Mouse (Mus musculus) cerebellum, adult (tissue): ENCODE measurements around the gene Abcg5.

ENCODE experiments used
- ATAC-seq: cut with Nextera tagmentation; 2 replicates; pipeline ENCODE4 v1.9.2; 2017; ENCODE audit warnings: mild to moderate bottlenecking, moderate library complexity, mixed read lengths; ENCODE audit not compliant: insufficient number of reproducible peaks, low FRiP score, low TSS enrichment

Gene Abcg5

DNA sequence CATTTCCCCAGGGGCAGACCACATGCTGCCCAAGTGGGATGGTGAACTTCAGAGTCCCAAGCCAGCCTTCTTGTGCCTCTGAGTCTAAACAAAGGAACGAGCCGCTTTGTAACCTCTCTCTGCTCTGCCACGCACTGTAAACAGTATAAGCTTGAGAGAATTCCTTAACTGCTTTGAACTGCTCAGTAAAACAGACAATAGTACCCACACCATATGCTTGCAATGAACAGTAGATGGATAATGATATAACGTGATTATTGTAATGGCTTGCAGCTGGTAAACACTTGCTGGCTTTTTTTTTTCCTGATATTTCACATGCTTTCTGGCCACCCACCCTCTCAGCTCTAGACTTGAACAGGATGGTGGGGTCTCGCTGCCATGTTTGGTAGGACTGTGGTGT is 5.2 kb upstream of the Abcg5 start:
- ATAC-seq, result no peak

DNA sequence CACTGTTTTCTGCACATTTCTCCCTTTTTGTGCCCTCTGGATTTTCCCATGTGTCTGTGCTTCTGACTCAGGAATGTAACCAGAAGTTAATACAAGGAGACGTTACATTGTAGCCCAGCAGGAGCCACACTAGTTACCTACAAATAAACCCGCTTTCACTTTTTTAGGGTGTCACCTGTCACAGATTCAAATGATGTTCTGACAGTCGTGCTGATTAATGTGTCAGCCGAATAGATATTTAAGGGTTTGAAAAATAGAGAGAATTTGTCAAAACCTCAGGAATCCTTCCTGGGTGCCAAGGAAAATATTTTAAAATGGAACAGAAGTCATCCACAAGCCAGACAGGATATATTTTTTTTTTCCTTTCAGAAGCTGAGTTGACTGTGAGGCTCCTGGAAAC is 2.5 kb upstream of the Abcg5 start:
- ATAC-seq, result no peak

DNA sequence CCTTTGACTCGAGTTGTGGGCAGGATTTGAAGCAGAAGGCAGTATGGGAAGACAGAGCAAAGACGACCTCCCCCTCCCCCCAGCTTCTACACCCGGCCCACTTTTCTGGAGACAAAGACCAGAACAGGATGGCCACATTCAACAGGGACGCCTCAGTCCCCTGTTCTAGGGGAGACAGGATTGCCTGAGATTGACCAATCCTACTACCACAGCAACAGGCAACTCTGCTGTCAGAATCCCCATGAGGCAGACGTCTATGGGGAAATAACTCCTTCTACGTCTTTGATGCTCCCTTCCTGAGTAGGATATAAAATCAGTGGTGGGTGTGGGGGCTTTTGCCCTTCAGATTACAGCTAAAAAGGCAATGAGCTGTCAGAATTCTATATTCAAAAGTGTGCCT is 1.5 kb upstream of the Abcg5 start:
- ATAC-seq, result no peak

DNA sequence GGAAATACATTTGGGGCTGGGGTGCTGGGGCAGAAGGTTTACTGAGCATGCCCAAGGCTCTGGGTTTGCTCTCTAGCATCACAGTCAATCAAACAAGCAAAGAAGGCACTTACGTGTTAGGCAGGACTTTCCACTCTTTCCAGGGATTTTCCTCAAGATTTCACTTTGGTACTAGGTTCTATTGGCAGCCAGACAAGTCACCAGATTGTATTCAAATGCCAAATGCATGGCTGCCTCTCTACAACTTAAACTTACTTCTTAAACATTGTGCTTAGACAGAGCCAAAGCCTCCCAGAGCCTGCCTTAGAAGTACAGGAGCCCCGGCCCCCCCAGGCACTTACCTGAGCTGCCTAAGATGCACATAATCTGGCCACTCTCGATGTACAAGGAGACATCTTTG is 1.1 kb downstream of the Abcg5 start:
- no peak for ATAC-seq

DNA sequence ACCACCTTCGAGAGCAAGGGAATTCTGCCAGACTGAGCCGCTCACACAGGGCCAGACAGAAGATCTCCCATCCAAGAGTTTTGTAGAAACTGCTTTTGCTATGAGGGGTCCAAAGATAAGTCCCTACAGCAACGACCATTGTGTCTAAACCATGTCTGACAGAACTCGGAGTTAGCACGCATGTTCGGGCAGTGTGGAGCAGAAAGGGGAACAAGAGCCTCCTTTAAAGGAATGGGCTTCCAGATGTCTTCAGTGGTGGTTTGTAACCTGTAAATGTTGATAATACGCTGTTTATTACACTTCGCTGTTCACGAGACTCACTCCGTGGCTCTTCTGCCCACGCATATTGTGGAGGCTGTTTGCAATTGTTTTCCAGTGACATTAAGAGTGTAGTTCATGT is 5.2 kb downstream of the Abcg5 start:
- no peak for ATAC-seq

DNA sequence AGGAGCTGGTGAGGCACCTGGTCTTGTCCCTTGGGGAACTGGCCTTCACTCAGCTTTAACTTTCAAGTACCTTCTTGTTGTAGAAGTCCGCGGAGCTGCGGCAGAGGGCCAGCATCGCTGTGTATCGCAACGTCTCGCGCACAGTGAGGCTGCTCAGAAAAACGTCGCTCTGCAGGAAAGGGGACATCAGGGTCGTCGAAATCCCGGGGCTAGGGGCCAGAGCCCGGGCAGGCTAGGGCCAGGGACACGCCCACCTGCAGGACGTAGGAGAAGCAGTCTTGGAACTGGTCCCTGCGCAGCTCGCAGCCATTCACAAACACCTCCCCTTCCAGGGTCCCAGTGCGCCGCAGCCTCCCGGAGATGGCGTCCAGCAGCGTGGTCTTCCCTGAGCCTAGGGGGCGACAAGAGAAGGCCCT is 6.9 kb downstream of the Abcg5 start, which contains the start of gene Abcg8:
Gene Abcg8, plus strand, starts transcription at position 352 of the 416 bp plus-strand sequence.
- no peak for ATAC-seq

DNA sequence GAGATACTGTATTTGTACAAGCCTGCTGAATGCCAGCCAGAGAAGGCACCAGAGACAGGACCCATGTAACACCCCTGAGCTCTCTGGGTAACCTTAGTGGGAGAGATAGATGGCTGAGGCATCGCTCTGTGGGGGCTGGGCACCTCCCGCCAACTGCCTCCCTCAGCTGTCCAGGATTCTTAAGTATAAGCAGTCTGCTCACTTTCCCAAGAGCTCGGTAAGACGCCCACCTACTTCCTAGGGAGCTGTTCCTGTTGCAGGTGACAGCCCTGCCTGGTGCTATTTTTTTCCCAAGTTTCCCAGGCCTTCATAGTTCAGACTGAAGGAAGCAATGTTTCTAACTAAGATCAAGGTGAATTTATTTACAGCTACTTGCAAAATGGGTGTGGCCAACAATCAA is 7.6 kb downstream of the Abcg5 start:
- ATAC-seq, result no peak

DNA sequence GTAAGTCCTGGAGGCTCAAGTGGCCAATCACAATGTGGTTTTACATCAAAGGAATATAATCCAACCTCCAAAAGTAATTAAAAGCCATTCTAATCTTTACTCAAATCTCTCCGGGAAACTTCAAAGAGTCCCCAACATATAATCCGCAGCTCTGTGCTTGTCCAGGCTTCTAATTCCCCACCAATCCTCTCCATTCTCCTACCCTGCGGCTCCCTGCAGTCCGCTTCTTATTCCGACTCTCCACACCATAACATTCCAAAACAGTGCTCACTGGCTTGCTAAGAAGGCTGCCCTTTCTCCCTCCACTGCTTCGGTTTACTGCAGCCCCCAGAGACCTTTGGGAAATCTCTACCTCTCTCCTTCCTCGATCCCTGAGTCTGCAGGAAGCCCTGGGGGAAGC is 8.8 kb downstream of the Abcg5 start:
- ATAC-seq, result no peak

DNA sequence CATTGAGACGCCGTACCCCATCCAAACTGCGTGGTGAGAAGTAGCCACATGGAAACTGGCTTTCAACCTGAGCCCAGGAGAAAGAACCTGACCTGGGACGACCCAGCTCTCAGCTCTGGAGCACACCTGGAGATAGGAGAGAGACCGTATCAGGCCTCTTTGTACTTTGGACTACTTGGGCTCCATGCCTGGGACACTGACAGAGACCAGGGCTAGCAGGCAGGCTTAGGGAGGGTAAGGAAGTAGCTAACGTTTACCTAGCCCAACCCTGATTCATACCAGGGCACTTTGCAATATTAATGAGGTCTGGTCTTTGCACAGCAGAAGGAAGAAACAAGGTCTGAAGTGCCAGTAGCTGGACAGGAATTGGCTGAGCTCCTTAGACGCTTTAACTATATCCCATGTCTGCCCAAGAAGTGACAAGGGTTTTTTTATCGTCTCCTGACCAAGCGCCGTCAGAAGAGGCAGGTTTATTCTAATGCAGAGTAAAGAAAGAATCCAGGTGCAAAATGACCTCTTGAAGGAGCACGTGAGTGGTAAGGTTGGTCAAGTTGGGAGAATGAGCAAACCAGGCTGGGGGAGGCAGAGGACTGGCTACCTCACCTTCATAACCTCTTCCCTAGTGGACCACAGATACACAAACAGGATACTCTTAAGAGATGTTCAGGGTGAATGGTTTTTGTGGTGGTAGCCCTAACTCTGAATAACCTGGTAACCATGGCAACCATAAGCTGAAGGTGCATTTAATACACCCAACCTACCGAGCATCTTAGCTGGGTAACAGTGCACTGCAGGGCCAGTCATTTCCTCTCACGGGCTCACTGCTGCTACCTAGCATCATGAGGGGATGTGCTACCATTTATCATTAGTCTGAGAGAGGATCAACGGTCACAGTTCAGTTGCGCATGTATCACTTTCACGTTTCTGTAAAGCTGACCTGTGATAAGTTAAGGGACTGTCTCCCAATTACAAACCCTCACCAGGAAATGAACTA is 10.1 kb downstream of the Abcg5 start:
- ATAC-seq, result no peak

DNA sequence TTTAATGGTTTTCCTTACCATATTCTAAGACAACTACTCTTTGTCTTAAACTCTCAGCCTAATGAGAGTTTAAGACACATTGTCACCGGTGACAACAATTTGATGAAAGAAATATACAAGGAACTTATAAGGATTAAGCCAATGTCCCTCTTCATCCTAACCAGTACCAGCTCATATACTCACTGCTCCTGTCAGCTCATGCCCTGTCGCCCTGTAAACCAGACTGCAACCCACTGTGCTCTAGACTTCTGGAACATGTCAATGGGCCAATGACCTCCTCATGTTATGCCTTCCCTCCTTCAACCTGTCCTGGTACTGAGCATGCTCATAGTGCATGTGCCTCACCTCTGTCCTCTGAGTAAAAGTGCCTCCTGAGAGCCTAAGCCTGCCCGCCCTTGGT is 15.0 kb downstream of the Abcg5 start:
- no peak for ATAC-seq

DNA sequence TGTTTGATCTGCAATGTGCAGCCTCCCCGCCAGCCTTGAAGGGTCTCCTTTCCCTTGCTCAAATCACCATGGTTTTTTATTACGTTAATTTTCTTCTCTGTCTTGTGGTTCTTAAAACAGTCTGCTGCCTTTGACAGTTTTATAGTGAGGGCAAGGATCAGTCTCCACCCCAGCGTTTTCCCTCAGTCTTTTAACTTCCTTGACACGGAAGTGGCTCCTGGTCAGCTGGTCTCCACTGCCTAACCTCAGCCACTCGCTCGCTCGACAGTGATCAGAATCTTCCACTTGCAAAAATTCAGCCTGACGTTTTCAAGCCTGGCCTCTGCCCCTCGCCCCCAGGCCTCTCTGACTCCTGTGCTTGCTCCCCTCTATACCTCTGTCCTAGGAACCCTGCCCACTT is 17.1 kb downstream of the Abcg5 start:
- no peak for ATAC-seq

DNA sequence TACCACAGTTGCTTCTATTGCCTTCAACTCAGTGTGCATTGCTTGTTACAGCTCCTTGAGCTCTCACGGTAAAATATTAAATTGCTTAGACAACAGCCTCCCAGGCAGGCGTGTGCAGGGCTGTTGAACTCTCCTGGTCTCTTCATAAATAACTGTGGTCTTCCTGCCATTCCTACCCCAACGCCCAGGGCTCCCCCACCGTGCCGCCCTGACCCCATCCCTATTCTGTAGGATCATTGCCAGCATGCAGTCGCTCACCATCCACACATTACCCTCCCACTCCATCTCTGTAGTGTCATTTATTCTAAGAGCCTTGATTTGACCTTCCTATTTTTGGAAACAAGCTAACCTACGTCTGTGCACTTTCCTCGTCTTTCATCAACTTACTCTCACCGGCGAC is 17.8 kb downstream of the Abcg5 start:
- no peak for ATAC-seq

DNA sequence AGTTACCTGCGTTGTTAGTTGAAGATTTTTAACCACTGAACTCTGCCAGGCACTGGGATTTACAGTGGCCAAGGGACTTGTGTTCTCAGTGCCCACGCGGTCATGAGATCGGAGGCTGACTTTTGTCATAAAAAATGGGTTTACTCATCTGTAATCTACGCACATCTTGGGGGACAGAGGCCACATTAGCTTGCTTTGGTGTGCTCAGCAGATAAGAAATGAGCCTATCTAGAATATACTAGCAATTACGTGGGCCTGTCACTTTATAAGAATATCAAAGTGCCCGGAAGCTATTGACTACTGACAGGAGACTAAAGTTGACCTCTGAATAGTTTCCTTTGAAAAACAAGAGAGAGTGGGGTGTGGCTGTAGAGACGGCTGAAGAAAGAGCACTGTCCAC is 23.9 kb downstream of the Abcg5 start:
- no peak for ATAC-seq

DNA sequence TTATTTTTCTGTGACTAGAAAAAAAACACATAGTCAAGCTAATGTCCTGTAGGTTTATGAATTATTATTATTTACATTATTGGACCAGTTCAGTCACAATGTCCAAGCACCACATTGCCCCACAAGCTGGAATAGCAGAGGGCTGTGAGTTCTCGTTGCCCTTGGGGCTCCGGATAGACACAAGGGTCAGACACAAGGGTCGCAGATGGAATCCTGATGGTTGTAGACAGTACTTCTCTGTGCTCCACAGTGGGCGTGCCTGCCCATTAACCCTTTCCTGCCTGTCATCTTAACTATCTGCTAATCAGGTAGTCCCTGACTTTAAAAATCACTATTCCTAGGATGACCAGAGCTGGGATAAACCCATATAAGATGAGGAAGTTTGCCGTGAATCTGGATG is 24.6 kb downstream of the Abcg5 start:
- no peak for ATAC-seq

DNA sequence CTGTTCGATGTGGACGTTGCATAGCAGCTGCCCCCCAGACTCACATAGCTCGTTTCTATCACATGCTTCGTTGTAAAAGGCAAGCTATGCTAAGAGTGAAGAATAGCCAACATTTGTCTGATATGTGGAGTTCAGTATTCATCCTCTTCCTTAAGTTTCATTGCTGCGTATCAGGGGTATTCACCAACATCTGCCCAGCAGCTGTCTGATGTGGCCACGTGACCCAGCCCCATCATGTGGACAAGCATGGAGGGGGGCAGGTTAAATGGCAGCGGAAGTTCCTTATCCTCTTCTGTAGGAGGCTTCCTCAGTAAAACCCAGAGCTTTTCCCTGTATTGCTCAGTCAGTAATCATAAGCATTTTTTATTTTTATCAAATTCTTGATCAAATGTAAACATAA is 25.0 kb downstream of the Abcg5 start:
- ATAC-seq, result no peak

DNA sequence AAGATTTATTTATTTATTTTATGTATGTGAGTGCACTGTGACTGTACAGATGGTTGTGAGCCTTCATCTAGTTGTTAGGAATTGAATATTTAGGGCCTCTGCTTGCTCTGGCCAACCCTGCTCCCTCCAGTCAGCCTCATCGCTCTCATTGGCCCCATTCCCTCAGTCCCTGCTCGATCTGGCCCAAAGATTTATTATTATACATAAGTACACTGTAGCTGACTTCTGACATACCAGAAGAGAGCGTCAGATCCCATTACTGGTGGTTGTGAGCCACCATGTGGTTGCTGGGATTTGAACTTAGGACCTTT is 25.4 kb downstream of the Abcg5 start:
- no peak for ATAC-seq

DNA sequence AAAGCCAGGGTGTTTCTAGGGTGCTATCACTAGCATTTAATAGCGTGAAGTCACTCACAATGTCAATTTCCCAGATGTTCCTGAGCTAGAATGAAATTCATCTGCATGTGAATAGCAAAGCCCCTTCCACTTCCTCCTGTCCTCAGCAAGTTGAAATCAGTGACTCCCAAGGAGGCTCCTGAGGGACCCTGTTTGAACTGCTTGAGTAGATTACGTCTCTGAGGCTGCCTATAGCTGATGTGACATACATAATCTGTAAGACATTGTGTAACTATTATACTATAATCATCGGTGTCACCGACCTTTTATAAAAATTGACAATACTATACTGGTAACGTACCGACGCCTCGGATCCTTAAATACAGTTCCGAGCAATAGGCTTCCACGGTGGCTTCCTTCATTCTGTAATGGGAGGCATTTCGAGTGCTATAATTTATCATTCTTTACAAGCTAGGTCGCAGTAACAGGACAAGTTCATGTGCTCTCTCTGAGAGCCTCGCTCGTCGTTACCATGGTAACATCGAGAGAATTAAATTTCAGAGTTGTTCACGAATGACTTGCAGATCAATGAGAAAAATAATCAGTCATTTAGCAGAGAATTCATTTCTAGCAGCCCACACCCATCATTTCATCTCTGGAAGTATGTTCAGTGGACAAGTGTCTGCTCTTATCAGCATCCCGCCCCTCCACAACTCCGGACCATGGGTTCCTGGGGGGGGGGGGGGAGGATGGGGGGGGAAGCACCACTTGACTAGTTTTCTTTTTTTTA is 26.0 kb downstream of the Abcg5 start:
- no peak for ATAC-seq

DNA sequence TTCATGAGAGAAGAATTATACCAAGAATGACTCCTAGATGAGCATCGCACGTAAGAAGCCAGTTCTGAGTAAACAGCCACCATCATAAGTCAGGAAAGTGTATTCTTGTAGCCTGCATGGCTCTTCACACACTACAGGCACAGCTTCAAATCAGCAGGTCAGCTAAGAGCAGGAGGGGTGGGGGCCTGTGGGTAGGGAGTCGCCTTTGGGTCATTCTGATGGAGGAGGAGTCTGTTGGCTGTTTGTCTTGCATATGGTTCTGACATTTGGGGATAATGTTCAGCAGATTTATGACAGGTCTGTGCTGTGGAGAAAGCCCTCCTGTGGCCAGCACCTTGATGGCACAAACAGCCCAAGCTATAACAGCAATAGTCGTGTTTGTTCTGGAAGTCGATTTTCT is 26.6 kb downstream of the Abcg5 start:
- ATAC-seq, result no peak

DNA sequence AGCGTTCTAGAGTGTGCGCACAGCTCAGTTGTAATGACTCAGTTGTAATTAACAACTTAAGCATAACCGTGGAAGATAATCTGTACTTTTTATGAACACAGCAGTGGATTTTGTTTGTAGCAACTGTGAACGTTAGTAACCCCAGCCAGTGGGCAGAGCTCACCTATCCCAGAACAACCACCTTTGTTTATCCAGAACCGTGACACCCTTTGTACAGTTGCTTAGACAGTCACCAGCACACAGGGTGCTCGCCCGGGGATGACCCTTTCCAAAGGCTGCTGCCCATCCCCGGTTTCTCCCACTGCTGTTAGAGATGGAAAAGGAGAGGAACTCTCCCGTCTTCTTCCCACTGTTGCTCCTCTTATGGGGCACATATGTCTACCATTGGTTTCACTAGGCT is 29.3 kb downstream of the Abcg5 start:
- ATAC-seq, result no peak

DNA sequence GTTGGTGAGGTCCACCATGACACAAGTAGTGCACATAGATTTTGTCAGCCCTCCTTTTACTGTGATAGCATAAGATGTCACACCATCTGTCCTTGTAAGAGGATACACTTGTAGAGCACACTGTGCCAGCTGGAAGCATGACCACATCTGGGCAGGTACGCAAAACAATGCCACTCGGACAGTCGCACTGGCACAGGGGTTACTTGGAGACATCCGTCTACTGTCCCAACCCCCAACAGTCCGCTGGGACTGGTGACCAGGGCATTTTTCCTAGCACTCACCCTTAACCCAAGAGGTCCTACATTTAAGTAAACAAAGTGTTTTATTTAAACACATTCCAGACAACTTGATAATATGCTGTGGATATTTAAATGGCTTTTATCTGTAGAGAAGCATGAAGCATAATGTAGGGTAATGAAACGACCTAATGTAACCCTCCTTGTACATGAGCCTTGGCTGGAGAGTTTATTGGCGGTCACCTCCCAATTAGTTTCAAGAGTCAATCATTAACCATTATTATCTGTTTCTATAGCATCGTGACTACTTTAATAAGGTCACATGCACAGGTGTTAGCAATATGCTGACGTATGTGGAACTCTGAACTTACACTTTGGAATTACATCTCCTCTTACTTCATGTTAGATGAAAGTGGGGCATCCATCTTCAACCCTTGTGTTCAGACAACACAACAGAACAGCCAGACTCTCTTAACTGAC is 32.4 kb downstream of the Abcg5 start:
- ATAC-seq, result no peak

DNA sequence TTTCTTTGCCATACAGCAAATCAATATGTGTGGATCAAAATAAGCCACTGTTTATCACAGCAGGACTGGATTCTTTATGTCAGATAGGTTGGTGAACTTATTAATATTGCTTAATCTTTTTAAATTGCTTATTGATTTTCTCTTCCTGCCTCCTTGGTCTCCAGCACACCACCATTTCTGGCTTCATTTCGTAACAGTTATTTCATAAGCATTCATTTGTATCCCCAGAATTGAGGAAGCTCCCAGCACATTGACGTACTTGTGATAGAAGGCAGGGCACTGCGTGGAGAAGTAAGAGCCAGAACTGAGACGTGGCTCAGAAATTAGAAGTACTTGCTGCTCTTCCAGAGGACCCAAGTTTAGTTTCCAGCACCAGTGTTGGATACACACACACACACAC is 35.2 kb downstream of the Abcg5 start:
- ATAC-seq, result no peak
